Mouse (Mus musculus): Measurements from ENCODE around the gene Calm1. TPM values are rescaled to one million over a fixed set of nuclear protein-coding genes. Genes with fewer than 3 reads are reported as not detected.
"Not testable (repeated sequence)": the region's sequence is repeated elsewhere in the genome, so short reads cannot be mapped to it uniquely, and the experiment has no call there.

Gene Calm1
- polyA plus RNA-seq, 1 experiment from 2014 or later, result 2,617 TPM

DNA sequence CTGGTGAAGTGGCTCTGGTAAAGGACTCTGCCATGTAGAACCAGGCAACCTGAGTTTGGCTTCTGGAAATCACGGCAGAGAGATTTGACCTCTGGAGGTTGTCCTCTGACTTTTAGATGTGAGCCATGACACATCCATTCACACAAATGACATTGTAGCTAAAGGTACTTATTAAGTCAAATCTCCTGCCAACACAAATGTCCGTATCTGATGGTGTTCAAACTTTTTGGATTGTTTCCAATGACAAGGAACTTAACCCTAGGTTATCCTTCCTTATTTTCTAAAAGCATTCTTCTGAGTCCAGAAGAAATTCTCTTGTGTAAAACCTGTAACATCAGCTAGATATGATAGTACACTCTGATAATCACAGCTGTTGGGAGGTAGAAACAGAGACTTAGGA lies 13.9 kb downstream of the Calm1 start:
- Histone ChIP-seq H3K4me2 (no peak overlapping the region), H3K9me3 (no peaks in the 10 kb centered on the region), H3K4me3 (no peak overlapping the region), H3K27me3 (no peaks in the 10 kb centered on the region), H3K9ac (no peak overlapping the region), H3K36me3 (peaks cover 21% of the 10 kb centered on the region), H3K4me1 (replicated peaks) (peaks cover 9% of the 10 kb centered on the region; the same call in 1 of the 2 replicates), H3K27ac (replicated peaks) (no peak overlapping the region)
- no peak for ATAC-seq (ENCODE audit: low FRiP score, low read depth)
- 69% methylated on average over 2 of the region's 2 CpGs for WGBS

GRCm38 (mm10) chr12:100214156-100214555 lies 14.9 kb downstream of the Calm1 start:
- no peaks in the 10 kb centered on the region for H3K9me3 ChIP-seq
- no peak overlapping the region for H3K9ac ChIP-seq
- peaks cover 9% of the 10 kb centered on the region; the same call in 1 of the 2 replicates for H3K4me1 ChIP-seq (replicated peaks)
- no peak overlapping the region for H3K27ac ChIP-seq (replicated peaks)
- peaks cover 13% of the 10 kb centered on the region for H3K36me3 ChIP-seq
- no peak overlapping the region for H3K4me2 ChIP-seq
- 93% methylated on average over 10 of the region's 10 CpGs for WGBS
- no peak for ATAC-seq (ENCODE audit: low FRiP score, low read depth)
- no peaks in the 10 kb centered on the region for H3K27me3 ChIP-seq
- no peak overlapping the region for H3K4me3 ChIP-seq

- peaks cover 9% of the 10 kb centered on the region; the same call in 1 of the 2 replicates for H3K4me1 ChIP-seq (replicated peaks)
- peaks cover 8% of the 10 kb centered on the region for H3K36me3 ChIP-seq
- H3K27me3 ChIP-seq, result no peaks in the 10 kb centered on the region
- H3K9me3 ChIP-seq, result no peaks in the 10 kb centered on the region
- H3K27ac ChIP-seq (replicated peaks), result no peak overlapping the region
- 69% methylated on average over 3 of the region's 3 CpGs for WGBS
- H3K9ac ChIP-seq, result no peak overlapping the region
- H3K4me3 ChIP-seq, result no peak overlapping the region
- no peak overlapping the region for H3K4me2 ChIP-seq
- ATAC-seq (ENCODE audit: low FRiP score, low read depth), result no peak
Measured at GRCm38 (mm10) chr12:100214738-100215137, 15.5 kb downstream of the Calm1 start.

GRCm38 (mm10) chr12:100217087-100217486 lies 17.9 kb downstream of the Calm1 start:
- H3K4me1 ChIP-seq (replicated peaks); H3K27ac ChIP-seq (replicated peaks); H3K36me3 ChIP-seq; H3K4me3 ChIP-seq; ATAC-seq (ENCODE audit: low FRiP score, low read depth); H3K27me3 ChIP-seq; H3K4me2 ChIP-seq; H3K9me3 ChIP-seq; H3K9ac ChIP-seq: not testable (repeated sequence)
- WGBS, result 93% methylated on average over 2 of the region's 2 CpGs

DNA sequence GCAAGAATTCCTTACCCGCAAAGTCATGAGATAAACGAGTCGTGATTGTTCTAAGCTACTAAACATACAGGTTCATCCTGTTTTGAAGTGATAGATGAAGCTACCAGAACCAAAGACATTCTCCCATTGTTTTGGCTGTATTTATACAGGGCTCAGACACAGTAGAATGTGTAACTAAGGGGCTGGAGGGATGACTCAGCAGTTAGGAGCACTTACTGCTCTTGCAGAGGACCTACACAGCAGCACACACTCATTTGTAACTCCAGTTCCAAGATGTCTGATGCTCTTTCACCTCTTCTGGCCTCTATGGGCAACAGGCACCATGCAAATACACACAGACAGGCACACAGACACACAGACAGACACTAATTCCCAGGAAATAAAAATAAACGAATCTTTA lies 20.8 kb downstream of the Calm1 start:
- Histone ChIP-seq H3K9me3 (no peaks in the 10 kb centered on the region), H3K9ac (no peak overlapping the region), H3K4me3 (no peak overlapping the region), H3K27ac (replicated peaks) (no peak overlapping the region), H3K27me3 (no peaks in the 10 kb centered on the region), H3K4me2 (no peak overlapping the region), H3K36me3 (no peaks in the 10 kb centered on the region), H3K4me1 (replicated peaks) (peaks cover 27% of the 10 kb centered on the region)
- ATAC-seq (ENCODE audit: low FRiP score, low read depth), result no peak
- WGBS, result 77% methylated on average over 4 of the region's 4 CpGs

- ATAC-seq (ENCODE audit: low FRiP score, low read depth), result peak; percentile 46
- 0 out of 2 replicates have a peak overlapping the region, but pooled peaks have one; percentile 6 for H3K9ac ChIP-seq
- WGBS, result 21% methylated on average over 11 of the region's 11 CpGs
- no peaks in the 10 kb centered on the region for H3K27me3 ChIP-seq
- peaks cover 37% of the 10 kb centered on the region for H3K4me1 ChIP-seq (replicated peaks)
- H3K4me2 ChIP-seq, result peak overlapping the region; percentile 35
- peak overlapping the region; percentile 12; the same call in 1 of the 2 replicates for H3K4me3 ChIP-seq
- peak overlapping the region; percentile 72 for H3K27ac ChIP-seq (replicated peaks)
- H3K9me3 ChIP-seq, result no peaks in the 10 kb centered on the region
- H3K36me3 ChIP-seq, result no peaks in the 10 kb centered on the region
Measured at GRCm38 (mm10) chr12:100221608-100222321, 22.5 kb downstream of the Calm1 start.

GRCm38 (mm10) chr12:100222322-100222993 lies 23.2 kb downstream of the Calm1 start:
- Histone ChIP-seq H3K36me3 (no peaks in the 10 kb centered on the region), H3K4me2 (peak overlapping the region; percentile 35), H3K27me3 (no peaks in the 10 kb centered on the region), H3K27ac (replicated peaks) (peak overlapping the region; percentile 72), H3K4me1 (replicated peaks) (peaks cover 37% of the 10 kb centered on the region), H3K4me3 (peak overlapping the region; percentile 12; the same call in 1 of the 2 replicates), H3K9ac (no peak overlapping the region), H3K9me3 (no peaks in the 10 kb centered on the region)
- WGBS, result 71% methylated on average over 13 of the region's 13 CpGs
- 0 out of 2 replicates have a peak, but pooled peaks have one; percentile 23 for ATAC-seq (ENCODE audit: low FRiP score, low read depth)

GRCm38 (mm10) chr12:100223531-100223930 lies 24.3 kb downstream of the Calm1 start:
- Histone ChIP-seq H3K27ac (replicated peaks) (peak overlapping the region; percentile 13; the same call in 1 of the 2 replicates), H3K4me3 (no peak overlapping the region), H3K4me2 (no peak overlapping the region), H3K36me3 (no peaks in the 10 kb centered on the region), H3K4me1 (replicated peaks) (peaks cover 48% of the 10 kb centered on the region), H3K9ac (no peak overlapping the region), H3K27me3 (no peaks in the 10 kb centered on the region), H3K9me3 (no peaks in the 10 kb centered on the region)
- 58% methylated on average over 8 of the region's 8 CpGs for WGBS
- ATAC-seq (ENCODE audit: low FRiP score, low read depth), result no peak

DNA sequence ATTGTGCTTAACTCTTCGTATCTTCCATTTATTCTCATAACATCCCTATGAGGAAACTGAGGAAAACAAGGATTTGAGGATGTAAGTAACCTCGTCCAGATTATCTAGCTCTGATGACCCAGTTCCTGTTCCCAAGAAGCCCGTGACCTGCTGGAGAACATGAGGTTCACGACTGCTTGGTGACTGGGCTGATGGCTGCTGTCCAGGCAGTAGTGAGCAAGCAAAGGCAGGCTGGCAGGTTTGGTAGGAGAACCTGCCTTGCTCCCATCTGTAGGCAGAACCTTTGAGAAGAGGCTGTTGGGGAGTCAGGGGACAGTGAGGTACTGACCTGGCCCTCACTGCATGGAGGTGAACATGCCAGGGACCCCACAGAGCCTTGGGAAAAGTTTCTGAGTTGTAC lies 26.0 kb downstream of the Calm1 start:
- Histone ChIP-seq H3K27me3 (no peaks in the 10 kb centered on the region), H3K27ac (replicated peaks) (no peak overlapping the region), H3K36me3 (no peaks in the 10 kb centered on the region), H3K9ac (no peak overlapping the region), H3K4me2 (no peak overlapping the region), H3K4me3 (no peak overlapping the region), H3K4me1 (replicated peaks) (peaks cover 52% of the 10 kb centered on the region), H3K9me3 (no peaks in the 10 kb centered on the region)
- ATAC-seq (ENCODE audit: low FRiP score, low read depth), result no peak
- 88% methylated on average over 4 of the region's 4 CpGs for WGBS

DNA sequence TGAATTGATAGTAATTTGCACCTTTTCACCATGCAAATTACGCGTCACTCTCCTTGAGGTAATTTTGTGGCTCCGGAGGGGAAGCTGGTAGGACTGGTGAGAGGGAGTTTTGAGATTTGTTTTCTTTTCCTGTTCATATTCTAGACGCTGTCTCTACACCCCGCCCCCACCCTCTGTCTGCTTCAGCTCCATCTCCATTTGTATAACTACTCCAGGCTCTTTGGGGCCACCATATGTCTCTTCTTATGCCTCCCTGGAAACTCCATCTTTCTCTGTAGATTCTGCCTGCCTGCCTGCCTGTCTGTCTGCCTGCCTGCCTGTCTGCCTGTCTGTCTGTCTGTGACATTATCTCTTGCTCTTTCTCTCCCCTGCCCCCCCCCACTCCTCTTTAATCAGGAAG lies 26.8 kb downstream of the Calm1 start:
- H3K4me2 ChIP-seq, result no peak overlapping the region
- no peak overlapping the region for H3K9ac ChIP-seq
- 64% methylated on average over 5 of the region's 5 CpGs for WGBS
- no peaks in the 10 kb centered on the region for H3K36me3 ChIP-seq
- H3K4me1 ChIP-seq (replicated peaks), result peaks cover 52% of the 10 kb centered on the region
- H3K27me3 ChIP-seq, result no peaks in the 10 kb centered on the region
- ATAC-seq (ENCODE audit: low FRiP score, low read depth), result no peak
- no peak overlapping the region for H3K4me3 ChIP-seq
- H3K27ac ChIP-seq (replicated peaks), result no peak overlapping the region
- H3K9me3 ChIP-seq, result no peaks in the 10 kb centered on the region

GRCm38 (mm10) chr12:100226621-100227020 lies 27.4 kb downstream of the Calm1 start:
- Histone ChIP-seq H3K27me3 (no peaks in the 10 kb centered on the region), H3K9ac (no peak overlapping the region), H3K4me3 (no peak overlapping the region), H3K36me3 (no peaks in the 10 kb centered on the region), H3K4me1 (replicated peaks) (peaks cover 49% of the 10 kb centered on the region), H3K9me3 (no peaks in the 10 kb centered on the region), H3K4me2 (no peak overlapping the region), H3K27ac (replicated peaks) (0 out of 2 replicates have a peak overlapping the region, but pooled peaks have one; percentile 31)
- WGBS, result 42% methylated on average over 8 of the region's 8 CpGs
- no peak for ATAC-seq (ENCODE audit: low FRiP score, low read depth)

GRCm38 (mm10) chr12:100228041-100228725 lies 28.9 kb downstream of the Calm1 start:
- no peak overlapping the region for H3K4me2 ChIP-seq
- 25% methylated on average over 11 of the region's 11 CpGs for WGBS
- peak overlapping the region; percentile 72 for H3K27ac ChIP-seq (replicated peaks)
- H3K4me3 ChIP-seq, result no peak overlapping the region
- peak overlapping the region; percentile 15 for H3K9ac ChIP-seq
- peaks cover 34% of the 10 kb centered on the region for H3K4me1 ChIP-seq (replicated peaks)
- H3K27me3 ChIP-seq, result no peaks in the 10 kb centered on the region
- H3K36me3 ChIP-seq, result no peaks in the 10 kb centered on the region
- H3K9me3 ChIP-seq, result no peaks in the 10 kb centered on the region
- peak; percentile 35; the same call in 1 of the 2 replicates for ATAC-seq (ENCODE audit: low FRiP score, low read depth)

All from hindbrain, embryonic 15.5 days (tissue).